26 mouse cellular contexts compared by ENCODE assay signal in the genomic region with DNA sequence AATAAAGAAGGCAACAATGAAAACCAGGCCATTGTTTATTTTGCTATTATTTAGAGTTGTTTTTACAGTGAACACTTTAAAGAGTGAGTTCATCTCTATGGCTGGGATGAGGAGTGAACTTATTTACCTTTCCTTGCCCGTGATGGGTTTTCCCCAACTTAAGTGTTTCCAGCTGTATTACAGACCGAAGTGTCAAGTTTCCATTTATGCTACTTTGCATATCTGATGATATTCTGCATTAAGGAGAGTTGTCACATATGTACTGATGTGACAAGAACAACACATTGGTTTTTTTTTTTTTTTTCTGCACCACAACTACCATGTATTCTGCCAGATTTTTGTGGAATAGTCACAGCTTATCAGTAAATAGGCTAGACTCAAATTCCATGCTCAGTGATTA.
DNase-seq lines count a peak whose midpoint lies in the region; ATAC-seq lines count a peak whose summit lies in the region.
"Had no signal": no experiment of that assay in that cellular context is flagged by ENCODE, and none has a peak within 500 bp of the region (broad histone marks: within the 10 kb centered on the region; RNA-seq: fewer than 3 reads in every experiment).

No protein-coding gene starts in this region.

- H3K36me3 ChIP-seq in embryonic facial prominence, embryonic 11.5 days (replicated peaks; ENCODE audit: control insufficient read depth, insufficient read depth, low read depth, low read length) = no peaks in the 10 kb centered on the region
- no peaks in the 10 kb centered on the region for H3K36me3 ChIP-seq in embryonic facial prominence, embryonic 10.5 days (replicated peaks)
- H3K36me3 ChIP-seq in midbrain, embryonic 14.5 days (ENCODE audit: control insufficient read depth, insufficient read depth, low read length) = no peaks in the 10 kb centered on the region
- H3K36me3 ChIP-seq: embryonic facial prominence, embryonic 13.5 days; forebrain, embryonic 12.5 days; forebrain, embryonic 15.5 days; heart, embryonic 10.5 days; heart, embryonic 13.5 days; hindbrain, embryonic 12.5 days; hindbrain, embryonic 15.5 days; intestine, embryonic 15.5 days had no signal

- H3K9me3 ChIP-seq in embryonic facial prominence, embryonic 11.5 days (replicated peaks; ENCODE audit: control insufficient read depth, low read length) = no peaks in the 10 kb centered on the region
- no peaks in the 10 kb centered on the region for H3K9me3 ChIP-seq in embryonic facial prominence, embryonic 10.5 days
- H3K9me3 ChIP-seq in midbrain, embryonic 14.5 days (ENCODE audit: control insufficient read depth, low read length) = no peaks in the 10 kb centered on the region
- H3K9me3 ChIP-seq: embryonic facial prominence, embryonic 13.5 days; forebrain, embryonic 12.5 days; forebrain, embryonic 15.5 days; heart, embryonic 10.5 days; heart, embryonic 13.5 days; hindbrain, embryonic 12.5 days; hindbrain, embryonic 15.5 days; intestine, embryonic 15.5 days had no signal

- H3K4me3 ChIP-seq in embryonic facial prominence, embryonic 11.5 days (ENCODE audit: low read depth, low read length) = no peak overlapping the region
- no peak overlapping the region for H3K4me3 ChIP-seq in embryonic facial prominence, embryonic 10.5 days
- H3K4me3 ChIP-seq in midbrain, embryonic 14.5 days (replicated peaks; ENCODE audit: low read depth, low read length) = no peak overlapping the region
- H3K4me3 ChIP-seq: embryonic facial prominence, embryonic 13.5 days; erythroblast, embryonic 14.5 days; forebrain, embryonic 12.5 days; forebrain, embryonic 15.5 days; heart, adult 2 months; heart, embryonic 10.5 days; heart, embryonic 13.5 days; hindbrain, embryonic 12.5 days; hindbrain, embryonic 15.5 days; intestine, embryonic 15.5 days had no signal

- no peaks in the 10 kb centered on the region for H3K4me1 ChIP-seq in embryonic facial prominence, embryonic 11.5 days (ENCODE audit: control insufficient read depth, insufficient read depth, low read length)
- no peaks in the 10 kb centered on the region for H3K4me1 ChIP-seq in embryonic facial prominence, embryonic 10.5 days
- no peaks in the 10 kb centered on the region for H3K4me1 ChIP-seq in midbrain, embryonic 14.5 days (ENCODE audit: control insufficient read depth, insufficient read depth, low read length)
- H3K4me1 ChIP-seq: embryonic facial prominence, embryonic 13.5 days; forebrain, embryonic 12.5 days; forebrain, embryonic 15.5 days; heart, embryonic 10.5 days; heart, embryonic 13.5 days; hindbrain, embryonic 12.5 days; hindbrain, embryonic 15.5 days; intestine, embryonic 15.5 days had no signal

- peak; percentile 32 for DNase-seq in embryonic facial prominence, embryonic 11.5 days (ENCODE audit: low spot score)
- DNase-seq in embryonic facial prominence, embryonic 10.5 days (ENCODE audit: low spot score) = no peak
- DNase-seq in embryo, embryonic 11 days = peak; percentile 9
- no peak for DNase-seq in lung, postnatal 4 days
- DNase-seq in gastrocnemius, postnatal 4 days (ENCODE audit: low spot score in 2 of 2) = no peak
- no peak for DNase-seq in midbrain, embryonic 14.5 days
- DNase-seq: adrenal gland, adult 8-10 months; adrenal gland, postnatal 25 days; cerebellum, adult 2 months; cerebellum, adult 9-11 months; cerebellum, postnatal 36 days; gastrocnemius, postnatal 25 days; heart, adult 2 months; kidney, adult 11 months; kidney, adult 8-10 months had no signal

- no peak for ATAC-seq in embryonic facial prominence, embryonic 11.5 days (replicated peaks; ENCODE audit: insufficient number of reproducible peaks, low FRiP score, low TSS enrichment, low read depth)
- ATAC-seq in activated CD4-positive, CD25-positive, alpha-beta regulatory T cell, adult 4 months = peak; percentile 72
- ATAC-seq in midbrain, embryonic 14.5 days (ENCODE audit: low FRiP score, low TSS enrichment) = no peak
- ATAC-seq in cerebellum, adult (ENCODE audit: insufficient number of reproducible peaks, low FRiP score, low TSS enrichment) = no peak
- ATAC-seq: forebrain, embryonic 15.5 days; intestine, embryonic 15.5 days had no signal

- no peak overlapping the region for H3K27ac ChIP-seq in embryonic facial prominence, embryonic 11.5 days (replicated peaks; ENCODE audit: low read depth, low read length)
- no peak overlapping the region for H3K27ac ChIP-seq in embryonic facial prominence, embryonic 10.5 days (replicated peaks)
- H3K27ac ChIP-seq in midbrain, embryonic 14.5 days (replicated peaks; ENCODE audit: low read depth, low read length) = no peak overlapping the region
- H3K27ac ChIP-seq: embryonic facial prominence, embryonic 13.5 days; forebrain, embryonic 12.5 days; forebrain, embryonic 15.5 days; heart, adult 2 months; heart, embryonic 10.5 days; heart, embryonic 13.5 days; hindbrain, embryonic 12.5 days; hindbrain, embryonic 15.5 days; intestine, embryonic 15.5 days had no signal

- H3K4me2 ChIP-seq in embryonic facial prominence, embryonic 11.5 days (ENCODE audit: low read depth, low read length) = no peak overlapping the region
- no peak overlapping the region for H3K4me2 ChIP-seq in midbrain, embryonic 14.5 days (ENCODE audit: low read length)
- H3K4me2 ChIP-seq: embryonic facial prominence, embryonic 13.5 days; forebrain, embryonic 12.5 days; forebrain, embryonic 15.5 days; heart, embryonic 13.5 days; hindbrain, embryonic 12.5 days; hindbrain, embryonic 15.5 days; intestine, embryonic 15.5 days had no signal

- no peaks in the 10 kb centered on the region for H3K27me3 ChIP-seq in embryonic facial prominence, embryonic 11.5 days (ENCODE audit: control insufficient read depth, insufficient read depth, low read length)
- H3K27me3 ChIP-seq in embryonic facial prominence, embryonic 10.5 days (replicated peaks; ENCODE audit: low read depth, poor library complexity, severe bottlenecking) = no peaks in the 10 kb centered on the region
- H3K27me3 ChIP-seq in midbrain, embryonic 14.5 days (ENCODE audit: control insufficient read depth, insufficient read depth, low read length) = no peaks in the 10 kb centered on the region
- H3K27me3 ChIP-seq: embryonic facial prominence, embryonic 13.5 days; forebrain, embryonic 12.5 days; forebrain, embryonic 15.5 days; heart, embryonic 13.5 days; hindbrain, embryonic 12.5 days; hindbrain, embryonic 15.5 days; intestine, embryonic 15.5 days had no signal

- H3K9ac ChIP-seq in embryonic facial prominence, embryonic 11.5 days (replicated peaks; ENCODE audit: low read length) = no peak overlapping the region
- H3K9ac ChIP-seq in midbrain, embryonic 14.5 days (replicated peaks; ENCODE audit: low read length) = no peak overlapping the region
- H3K9ac ChIP-seq: embryonic facial prominence, embryonic 13.5 days; forebrain, embryonic 12.5 days; forebrain, embryonic 15.5 days; heart, embryonic 13.5 days; hindbrain, embryonic 12.5 days; hindbrain, embryonic 15.5 days; intestine, embryonic 15.5 days had no signal

- 31% methylated on average over 2 of the region's 2 CpGs for WGBS in embryonic facial prominence, embryonic 11.5 days
- 45% methylated on average over 2 of the region's 2 CpGs for WGBS in embryonic facial prominence, embryonic 10.5 days
- 84% methylated on average over 2 of the region's 2 CpGs for WGBS in midbrain, embryonic 14.5 days

Comparison
In these comparisons a context has a peak if more than half of its experiments do, and no peak if none do; other contexts are left out.
1. DNase-seq: peak in embryonic facial prominence, embryonic 11.5 days (single experiment) and embryo, embryonic 11 days (single experiment); none in embryonic facial prominence, embryonic 10.5 days (single experiment), lung, postnatal 4 days (0 of 2), gastrocnemius, postnatal 4 days (0 of 2) and midbrain, embryonic 14.5 days (single experiment).